Mouse (Mus musculus): ENCODE measurements around the gene Dapl1.

Gene Dapl1

GRCm38 (mm10) chr2:59467976-59468375 is 16.5 kb upstream of the Dapl1 start:
- ChIA-PET POLR2A (interaction anchor here in 1 of 4 experiments (0.6 kb wide), 1 partner anchor 604 kb away, joined by 3 read pairs; no protein-coding TSS in a partner anchor), CTCF (interaction anchor here in 1 of 4 experiments (0.5 kb wide), 1 partner anchor 55 kb away, joined by 8 read pairs; no protein-coding TSS in a partner anchor)

- CTCF ChIA-PET: no interaction called here
- POLR2A ChIA-PET: interaction anchor here in 2 of 4 experiments (1.4 to 1.8 kb wide), 3 partner anchors 10 to 580 kb away, joined by 3 to 10 read pairs (median 3); no protein-coding TSS in a partner anchor
Observed at GRCm38 (mm10) chr2:59469590-59470245, 14.7 kb upstream of the Dapl1 start.

- ChIA-PET POLR2A (interaction anchor here in 3 of 4 experiments (0.6 to 1.8 kb wide), 6 partner anchors 9 to 1114 kb away, joined by 3 to 10 read pairs (median 4); no protein-coding TSS in a partner anchor), CTCF (interaction anchor here in 1 of 4 experiments (0.5 kb wide), 1 partner anchor 52 kb away, joined by 3 read pairs; no protein-coding TSS in a partner anchor)
Observed at GRCm38 (mm10) chr2:59470326-59471031, 14.0 kb upstream of the Dapl1 start.

- ChIA-PET CTCF (interaction anchor here in 1 of 4 experiments (0.5 kb wide), 1 partner anchor 51 kb away, joined by 3 read pairs; no protein-coding TSS in a partner anchor), POLR2A (interaction anchor here in 2 of 4 experiments (0.6 to 1.8 kb wide), 5 partner anchors 8 to 1115 kb away, joined by 3 to 10 read pairs (median 4); no protein-coding TSS in a partner anchor)
Observed at GRCm38 (mm10) chr2:59471051-59471948, 13.2 kb upstream of the Dapl1 start.

GRCm38 (mm10) chr2:59474336-59474735 is 10.1 kb upstream of the Dapl1 start:
- POLR2A ChIA-PET: no interaction called here
- CTCF ChIA-PET: no interaction called here

- POLR2A ChIA-PET: interaction anchor here in 1 of 4 experiments (0.7 to 1.2 kb wide), 2 partner anchors 106 to 304 kb away, joined by 4 read pairs; no protein-coding TSS in a partner anchor
- CTCF ChIA-PET: no interaction called here
Observed at GRCm38 (mm10) chr2:59485080-59485479, 627 bp downstream of the Dapl1 start.

- ChIA-PET CTCF (no interaction called here), POLR2A (interaction anchor here in 2 of 4 experiments (0.6 to 0.7 kb wide), 4 partner anchors 305 to 845 kb away, joined by 3 to 4 read pairs (median 3); no protein-coding TSS in a partner anchor)
Observed at GRCm38 (mm10) chr2:59485657-59486056, 1.2 kb downstream of the Dapl1 start.

GRCm38 (mm10) chr2:59486196-59486845 is 1.9 kb downstream of the Dapl1 start:
- ChIA-PET POLR2A (interaction anchor here in 1 of 4 experiments (0.6 to 0.7 kb wide), 3 partner anchors 360 to 844 kb away, joined by 3 read pairs; no protein-coding TSS in a partner anchor), CTCF (no interaction called here)

GRCm38 (mm10) chr2:59488235-59488634 is 3.8 kb downstream of the Dapl1 start:
- ChIA-PET POLR2A (interaction anchor here in 1 of 4 experiments (0.7 kb wide), 1 partner anchor 57 kb away, joined by 4 read pairs; no protein-coding TSS in a partner anchor), CTCF (no interaction called here)

GRCm38 (mm10) chr2:59490353-59490752 is 5.9 kb downstream of the Dapl1 start:
- POLR2A ChIA-PET: interaction anchor here in 1 of 4 experiments (1.3 kb wide), 1 partner anchor 19 kb away, joined by 4 read pairs; no protein-coding TSS in a partner anchor
- CTCF ChIA-PET: interaction anchor here in 3 of 4 experiments (0.6 to 0.8 kb wide), 3 partner anchors 17 to 489 kb away, joined by 3 read pairs; no protein-coding TSS in a partner anchor

- ChIA-PET CTCF (no interaction called here), POLR2A (interaction anchor here in 1 of 4 experiments (0.7 kb wide), 1 partner anchor 28 kb away, joined by 3 read pairs; no protein-coding TSS in a partner anchor)
Observed at GRCm38 (mm10) chr2:59493445-59494085, 9.1 kb downstream of the Dapl1 start.

GRCm38 (mm10) chr2:59499146-59499545 is 14.7 kb downstream of the Dapl1 start:
- CTCF ChIA-PET: no interaction called here
- POLR2A ChIA-PET: no interaction called here

GRCm38 (mm10) chr2:59499717-59500116 is 15.3 kb downstream of the Dapl1 start:
- ChIA-PET CTCF (no interaction called here), POLR2A (no interaction called here)

GRCm38 (mm10) chr2:59509061-59509460 is 24.6 kb downstream of the Dapl1 start:
- ChIA-PET POLR2A (interaction anchor here in 2 of 4 experiments (0.6 to 1.8 kb wide), 2 partner anchors 13 to 169 kb away, joined by 5 read pairs; no protein-coding TSS in a partner anchor), CTCF (interaction anchor here in 1 of 4 experiments (0.6 kb wide), 1 partner anchor 10 kb away, joined by 3 read pairs; no protein-coding TSS in a partner anchor)

GRCm38 (mm10) chr2:59510416-59510815 is 26.0 kb downstream of the Dapl1 start:
- ChIA-PET POLR2A (no interaction called here), CTCF (interaction anchor here in 3 of 4 experiments (0.5 to 1.2 kb wide), 3 partner anchors 12 to 538 kb away, joined by 3 to 5 read pairs (median 3); no protein-coding TSS in a partner anchor)

- ChIA-PET CTCF (interaction anchor here (0.5 to 1.2 kb wide), 5 partner anchors 11 to 539 kb away, joined by 3 to 5 read pairs (median 3); no protein-coding TSS in a partner anchor), POLR2A (no interaction called here)
Observed at GRCm38 (mm10) chr2:59510882-59511281, 26.4 kb downstream of the Dapl1 start.

GRCm38 (mm10) chr2:59520663-59521062 is 36.2 kb downstream of the Dapl1 start:
- POLR2A ChIA-PET: interaction anchor here in 1 of 4 experiments (0.9 to 1.2 kb wide), 2 partner anchors 12 to 308 kb away, joined by 3 to 4 read pairs; no protein-coding TSS in a partner anchor
- CTCF ChIA-PET: interaction anchor here in 1 of 4 experiments (0.5 kb wide), 1 partner anchor 308 kb away, joined by 3 read pairs; no protein-coding TSS in a partner anchor
